Mouse (Mus musculus) E14TG2a.4 (cell line): Measurements from ENCODE around the gene Capns2.

Source experiments
- H3K27me3 ChIP-seq: 2 replicates; pipeline ENCODE4 v1.6.1; 2014; ENCODE audit warnings: low read length, control low read depth; ENCODE audit not compliant: insufficient read depth
- H3K36me3 ChIP-seq: 2 replicates; pipeline ENCODE4 v1.6.1; 2014; ENCODE audit warnings: low read length, control low read depth; ENCODE audit not compliant: insufficient read depth
- H3K4me1 ChIP-seq: replicated peaks from 2 replicates; pipeline ENCODE4 v1.6.1; 2014; ENCODE audit warnings: low read depth, low read length, control low read depth
- H3K4me3 ChIP-seq: replicated peaks from 2 replicates; pipeline ENCODE4 v1.5.1; 2014; ENCODE audit warnings: mild to moderate bottlenecking, low read length
- H3K9me3 ChIP-seq: 2 replicates; pipeline ENCODE4 v1.6.1; 2014; ENCODE audit warnings: low read length, control low read depth
- CTCF ChIP-seq: conservative IDR thresholded peaks from 2 replicates; pipeline ENCODE4 v1.5.1; 2014; ENCODE audit warnings: low read length
- NANOG ChIP-seq: IDR thresholded peaks from 2 replicates; pipeline ENCODE4 v1.6.1; 2014; ENCODE audit warnings: borderline replicate concordance, low read length, mixed read lengths
- POU5F1 ChIP-seq: IDR thresholded peaks from 2 replicates; pipeline ENCODE4 v1.6.1; 2014; ENCODE audit warnings: low read length, borderline replicate concordance

Capns2 gene

DNA sequence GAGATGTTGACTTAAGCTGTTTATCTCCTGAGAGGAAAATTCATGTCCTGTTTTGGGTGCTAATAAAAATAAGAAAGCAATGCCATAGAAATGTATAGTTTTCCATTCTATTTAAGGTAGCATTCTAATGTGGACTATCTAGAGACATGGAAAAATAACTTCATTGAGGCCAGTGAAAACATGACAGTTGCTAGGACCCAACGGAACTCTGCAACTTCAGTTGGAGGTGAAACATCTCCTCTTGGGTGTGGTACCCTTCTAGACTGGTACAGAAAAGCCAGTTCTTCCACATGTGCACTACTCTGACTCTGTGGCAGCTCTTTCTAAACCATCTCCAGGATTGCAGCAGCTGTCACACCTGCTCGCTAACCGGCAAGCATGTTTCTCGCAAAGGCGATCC is at the start of gene Capns2:
TSS of gene Capns2 (plus strand) at position 301 of the 400 bp plus-strand sequence.
- TF ChIP-seq CTCF (no peak), POU5F1 (no peak), NANOG (no peak)
- no peaks in the 10 kb centered on the region for H3K36me3 ChIP-seq
- no peak within 1 kb of the TSS for H3K4me3 ChIP-seq
- no peaks in the 10 kb centered on the region for H3K9me3 ChIP-seq
- no peaks in the 10 kb centered on the region for H3K4me1 ChIP-seq
- H3K27me3 ChIP-seq: no peaks in the 10 kb centered on the region

GRCm38 (mm10) chr8:92853188-92853983 is 47.8 kb upstream of the Capns2 start:
- Histone ChIP-seq H3K9me3 (no peaks in the 10 kb centered on the region), H3K27me3 (peaks cover 33% of the 10 kb centered on the region), H3K4me3 (no peak overlapping the region), H3K36me3 (no peaks in the 10 kb centered on the region), H3K4me1 (peaks cover 26% of the 10 kb centered on the region)
- no peak for TF ChIP-seq POU5F1
- TF ChIP-seq NANOG: no peak
- no peak for TF ChIP-seq CTCF

GRCm38 (mm10) chr8:92854673-92855072 is 46.5 kb upstream of the Capns2 start:
- Histone ChIP-seq H3K27me3 (peaks cover 33% of the 10 kb centered on the region), H3K36me3 (no peaks in the 10 kb centered on the region), H3K4me1 (peaks cover 14% of the 10 kb centered on the region), H3K4me3 (no peak overlapping the region), H3K9me3 (no peaks in the 10 kb centered on the region)
- TF ChIP-seq POU5F1 (no peak), NANOG (no peak), CTCF (no peak)

DNA sequence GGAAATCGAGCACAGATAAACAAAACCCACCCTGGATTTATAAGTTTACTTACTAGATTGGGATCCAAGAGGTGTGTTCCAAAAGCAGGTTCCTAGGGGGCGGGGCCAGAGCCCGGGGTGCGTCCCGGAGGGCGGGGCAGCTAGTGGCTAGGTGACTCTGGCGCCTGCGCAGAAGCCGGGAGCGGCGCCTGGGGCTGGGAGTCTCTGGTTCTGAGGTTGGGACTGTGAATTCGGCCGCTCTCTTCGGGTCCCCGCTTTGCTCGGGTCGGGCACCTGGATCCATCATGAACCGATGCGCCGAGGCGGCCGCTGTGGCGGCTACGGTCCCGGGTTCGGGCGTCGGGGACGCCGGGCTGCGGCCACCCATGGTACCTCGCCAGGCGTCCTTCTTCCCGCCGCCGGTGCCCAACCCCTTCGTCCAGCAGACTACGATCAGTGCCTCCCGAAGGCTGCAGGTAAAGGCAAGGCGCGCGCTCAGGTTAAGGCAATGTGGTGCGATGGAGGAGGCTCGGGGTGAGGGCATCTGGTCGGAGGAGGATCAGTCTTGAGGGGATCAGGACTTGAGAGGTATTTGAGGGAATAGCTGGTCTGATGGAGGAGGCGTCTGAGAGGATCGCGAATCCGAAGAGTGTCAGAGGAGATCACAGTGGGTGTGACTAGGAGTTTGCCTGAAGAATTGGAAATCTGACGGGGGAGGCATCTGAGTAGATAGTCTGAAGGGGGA is 45.9 kb upstream of the Capns2 start, which contains the start of gene Lpcat2:
TSS of gene Lpcat2 (plus strand) at position 169 of the 724 bp plus-strand sequence.
- Histone ChIP-seq H3K27me3 (peaks cover 33% of the 10 kb centered on the region), H3K9me3 (no peaks in the 10 kb centered on the region), H3K36me3 (no peaks in the 10 kb centered on the region), H3K4me3 (peak within 1 kb of the TSS; percentile 88), H3K4me1 (peaks cover 10% of the 10 kb centered on the region)
- TF ChIP-seq POU5F1 (no peak), NANOG (no peak), CTCF (no peak)

DNA sequence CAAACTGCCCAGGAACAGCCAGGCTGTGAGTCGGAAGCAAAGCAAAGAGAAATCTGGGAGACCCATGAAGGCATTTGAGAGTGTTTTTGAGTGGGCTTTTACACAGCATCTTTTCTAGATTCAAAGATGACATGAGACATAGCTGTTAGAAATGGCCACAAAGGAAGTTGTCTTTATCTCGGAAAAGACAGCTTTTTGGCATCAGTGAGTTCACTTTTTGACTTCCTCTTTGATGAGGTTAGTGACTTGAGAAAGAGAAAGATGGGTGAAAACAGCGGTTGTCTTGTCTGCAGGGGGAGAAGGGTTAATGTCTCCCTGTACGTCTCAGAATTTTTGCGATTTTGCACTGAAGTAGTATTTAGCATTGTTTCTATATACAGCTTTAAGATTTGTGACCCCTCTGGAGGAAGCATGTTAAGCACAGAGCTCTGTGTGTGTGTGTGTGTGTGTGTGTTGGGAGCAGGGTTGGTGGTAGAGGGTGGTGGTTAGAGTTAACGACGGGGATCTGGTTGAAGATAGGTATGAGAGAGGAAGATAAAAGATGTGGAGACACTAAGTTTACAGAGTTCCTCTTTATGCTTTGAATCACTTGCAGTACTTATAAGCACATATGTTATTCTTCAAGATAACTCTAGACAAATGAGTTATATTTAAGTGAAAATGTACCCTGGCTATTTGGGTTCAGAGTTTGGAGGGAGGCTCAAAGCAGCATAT is 44.8 kb upstream of the Capns2 start:
- Histone ChIP-seq H3K36me3 (no peaks in the 10 kb centered on the region), H3K27me3 (peaks cover 33% of the 10 kb centered on the region), H3K4me3 (no peak overlapping the region; the same call in 1 of the 2 replicates), H3K4me1 (peaks cover 10% of the 10 kb centered on the region), H3K9me3 (no peaks in the 10 kb centered on the region)
- TF ChIP-seq NANOG: no peak
- TF ChIP-seq POU5F1: no peak
- no peak for TF ChIP-seq CTCF

- Histone ChIP-seq H3K9me3 (no peaks in the 10 kb centered on the region), H3K36me3 (no peaks in the 10 kb centered on the region), H3K4me3 (no peak overlapping the region), H3K27me3 (peaks cover 24% of the 10 kb centered on the region), H3K4me1 (peaks cover 10% of the 10 kb centered on the region)
- TF ChIP-seq CTCF (no peak), NANOG (no peak), POU5F1 (no peak)
Measured at GRCm38 (mm10) chr8:92858475-92859182, 42.6 kb upstream of the Capns2 start.

DNA sequence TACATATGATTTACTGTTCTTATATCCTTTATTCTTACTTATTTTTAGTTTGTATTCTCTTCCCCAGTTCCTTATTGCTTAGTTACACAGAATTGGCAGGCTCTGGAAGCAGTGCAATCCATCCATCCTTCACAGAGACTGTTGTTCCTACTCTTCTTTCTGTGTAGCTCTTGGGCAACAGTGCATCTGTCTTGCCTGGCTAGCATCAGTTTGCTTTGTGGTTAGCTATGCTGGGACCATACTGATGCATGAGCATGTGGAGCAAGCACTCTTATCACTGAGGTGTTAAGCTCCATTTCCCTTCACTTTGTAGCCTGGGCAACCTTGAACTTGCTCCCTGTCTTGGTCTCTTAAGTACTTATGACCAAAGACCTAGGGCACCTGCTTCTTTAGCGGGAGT is 39.2 kb upstream of the Capns2 start:
- no peaks in the 10 kb centered on the region for H3K4me1 ChIP-seq
- TF ChIP-seq CTCF: no peak
- TF ChIP-seq NANOG: no peak
- no peak for TF ChIP-seq POU5F1
- no peaks in the 10 kb centered on the region for H3K36me3 ChIP-seq
- no peaks in the 10 kb centered on the region for H3K27me3 ChIP-seq
- H3K4me3 ChIP-seq: no peak overlapping the region
- H3K9me3 ChIP-seq: no peaks in the 10 kb centered on the region
